Mouse (Mus musculus) right cerebral cortex, postnatal 14 days (tissue): Measurements from ENCODE around the gene Acly.

ENCODE experiments used
- DNase-seq: peaks from one replicate; pipeline ENCODE4 v3.0.0; 2022

Gene Acly

GRCm38 (mm10) chr11:100527458-100528374 lies at the start of gene Acly:
Gene Acly (minus strand): TSS chr11:100528000.
- DNase-seq, result peak; percentile 99

- DNase-seq, result no peak
These were observed 48.5 kb upstream of the Acly start for GRCm38 (mm10) chr11:100576256-100576655.

- no peak for DNase-seq
These were observed 47.7 kb upstream of the Acly start for GRCm38 (mm10) chr11:100575484-100575855.

GRCm38 (mm10) chr11:100574708-100575483 lies 47.1 kb upstream of the Acly start, which contains the start of gene Cnp:
Gene Cnp (plus strand): TSS chr11:100574904.
- peak; percentile 70 for DNase-seq

GRCm38 (mm10) chr11:100574188-100574587 lies 46.4 kb upstream of the Acly start:
- no peak for DNase-seq

GRCm38 (mm10) chr11:100571202-100571567 lies 43.4 kb upstream of the Acly start:
- no peak for DNase-seq

GRCm38 (mm10) chr11:100570430-100571201 lies 42.8 kb upstream of the Acly start:
- DNase-seq, result peak; percentile 69

- DNase-seq, result no peak
These were observed 42.0 kb upstream of the Acly start for GRCm38 (mm10) chr11:100569789-100570188.

GRCm38 (mm10) chr11:100568692-100569091 lies 40.9 kb upstream of the Acly start:
- DNase-seq, result no peak

GRCm38 (mm10) chr11:100567815-100568245 lies 40.0 kb upstream of the Acly start:
- no peak for DNase-seq

- DNase-seq, result no peak
These were observed 39.4 kb upstream of the Acly start for GRCm38 (mm10) chr11:100567229-100567628.

- DNase-seq, result no peak
These were observed 36.9 kb upstream of the Acly start for GRCm38 (mm10) chr11:100564703-100565102.

GRCm38 (mm10) chr11:100564297-100564696 lies 36.5 kb upstream of the Acly start:
- DNase-seq, result peak; percentile 64

- DNase-seq, result no peak
These were observed 33.9 kb upstream of the Acly start for GRCm38 (mm10) chr11:100561748-100562147.

GRCm38 (mm10) chr11:100559476-100559875 lies 31.7 kb upstream of the Acly start:
- no peak for DNase-seq

- no peak for DNase-seq
These were observed 29.8 kb upstream of the Acly start for GRCm38 (mm10) chr11:100557563-100557962.

GRCm38 (mm10) chr11:100555583-100555982 lies 27.8 kb upstream of the Acly start:
- peak; percentile 58 for DNase-seq

- DNase-seq, result no peak
These were observed 25.0 kb upstream of the Acly start for GRCm38 (mm10) chr11:100552842-100553241.

GRCm38 (mm10) chr11:100550101-100550500 lies 22.3 kb upstream of the Acly start:
- DNase-seq, result no peak

- no peak for DNase-seq
These were observed 21.7 kb upstream of the Acly start for GRCm38 (mm10) chr11:100549466-100549865.

GRCm38 (mm10) chr11:100548141-100548540 lies 20.3 kb upstream of the Acly start:
- no peak for DNase-seq

- no peak for DNase-seq
These were observed 19.2 kb upstream of the Acly start for GRCm38 (mm10) chr11:100546955-100547354.

- no peak for DNase-seq
These were observed 17.9 kb upstream of the Acly start for GRCm38 (mm10) chr11:100545746-100546085.
